Mouse (Mus musculus): ENCODE results near the gene Spry1. TPM values are rescaled to one million over a fixed set of nuclear protein-coding genes. Genes with fewer than 3 reads are reported as not detected.
A peak's percentile ranks its signal among the peaks of the same experiment; 100 is the strongest.

Spry1 gene
- total and polyA plus RNA-seq, 3 experiments: not detected

DNA sequence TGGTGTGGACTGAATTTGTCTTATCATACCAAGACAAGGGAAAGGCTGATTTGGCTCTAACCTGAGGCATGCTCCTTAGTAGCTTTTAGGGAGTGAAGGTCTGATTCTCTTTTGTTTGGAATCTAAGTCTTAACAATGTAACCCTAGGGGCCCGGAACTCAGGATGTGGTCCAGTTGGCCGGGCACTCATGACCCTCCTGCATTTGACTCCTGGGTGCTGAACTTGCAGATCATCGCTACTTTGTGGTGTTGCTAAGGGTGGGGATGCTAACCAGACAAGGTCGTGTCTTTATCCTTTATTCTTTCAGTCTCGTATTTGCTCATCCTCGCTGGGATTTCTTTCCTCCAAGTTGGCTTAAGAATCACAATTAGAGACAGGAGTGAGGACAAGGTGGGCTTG is 47.0 kb downstream of the Spry1 start:
- peak overlapping the region; percentile 23 for H3K4me2 ChIP-seq (ENCODE audit: insufficient read depth, low read depth, poor library complexity, severe bottlenecking)
- no peak for TF ChIP-seq CHD1 (IDR thresholded peaks at IDR 0.05; ENCODE audit: low read depth, low read length)
- TF ChIP-seq ZMIZ1 (IDR thresholded peaks at IDR 0.05; ENCODE audit: low read depth, low read length): no peak
- no peak for TF ChIP-seq MEF2A (IDR thresholded peaks at IDR 0.05; ENCODE audit: borderline replicate concordance, low read depth, low read length)
- TF ChIP-seq MYC (IDR thresholded peaks at IDR 0.05; ENCODE audit: low read depth, low read length): no peak
- TF ChIP-seq MXI1 (IDR thresholded peaks at IDR 0.05; ENCODE audit: low read depth, low read length): no peak
- no peak for TF ChIP-seq E2F4 (IDR thresholded peaks at IDR 0.05; ENCODE audit: insufficient replicate concordance, low read depth, low read length)
- TF ChIP-seq CHD2 (IDR thresholded peaks at IDR 0.05; ENCODE audit: low read length): no peak
- TF ChIP-seq GABPA (IDR thresholded peaks at IDR 0.05; ENCODE audit: insufficient replicate concordance, low read depth, low read length): no peak
- TF ChIP-seq EP300 (IDR thresholded peaks at IDR 0.05; ENCODE audit: low read length): no peak
- no peak for TF ChIP-seq TBP (conservative IDR thresholded peaks at IDR 0.05; ENCODE audit: low read depth, low read length)
- no peak for TF ChIP-seq JUND (conservative IDR thresholded peaks at IDR 0.05; ENCODE audit: low read depth, low read length)
- TF ChIP-seq HCFC1 (IDR thresholded peaks at IDR 0.05; ENCODE audit: low read depth, low read length): no peak
- TF ChIP-seq MAZ (IDR thresholded peaks at IDR 0.05; ENCODE audit: low read depth, low read length): no peak
- TF ChIP-seq SIN3A (IDR thresholded peaks at IDR 0.05; ENCODE audit: low read length): no peak
- no peak for TF ChIP-seq NELFE (IDR thresholded peaks at IDR 0.05; ENCODE audit: low read depth, low read length)
- no peak for TF ChIP-seq JUN (IDR thresholded peaks at IDR 0.05; ENCODE audit: insufficient read depth, low read depth, low read length)
- TF ChIP-seq CTCF (conservative IDR thresholded peaks at IDR 0.05 in 1 of 2, IDR thresholded peaks at IDR 0.05 in 1 of 2; ENCODE audit: low read depth in 2 of 2, low read length in 2 of 2): no peak
- TF ChIP-seq POLR2AphosphoS2 (IDR thresholded peaks at IDR 0.05; ENCODE audit: low read depth, low read length): no peak
- TF ChIP-seq KAT2A (IDR thresholded peaks at IDR 0.05; ENCODE audit: insufficient replicate concordance, low read length): no peak
- no peak for TF ChIP-seq ZC3H11A (IDR thresholded peaks at IDR 0.05; ENCODE audit: low read depth, low read length)
- H3K4me1 ChIP-seq (ENCODE audit: control insufficient read depth in 1 of 2, insufficient read depth in 2 of 2): no peaks in the 10 kb centered on the region; a peak in 1 of 4 replicates
- no peak overlapping the region for H3K9ac ChIP-seq (ENCODE audit: insufficient read depth, low read depth)
- H3K9me3 ChIP-seq (replicated peaks; ENCODE audit: low read length): no peaks in the 10 kb centered on the region
- no peak for DNase-seq (ENCODE audit: extremely low read depth)
- peak overlapping the region in 1 of 3 experiments; percentile 19 for H3K4me3 ChIP-seq (replicated peaks in 1 of 3; ENCODE audit: low read depth in 2 of 3, low read length in 2 of 3, poor library complexity in 1 of 3)
- H3K36me3 ChIP-seq (replicated peaks in 1 of 2; ENCODE audit: control insufficient read depth in 1 of 2, insufficient read depth in 1 of 2, low read length in 1 of 2): no peaks in the 10 kb centered on the region
- no peak overlapping the region for H3K27ac ChIP-seq (ENCODE audit: insufficient read depth, low read depth)
- dilution Hi-C loops (cut with MboI; ENCODE audit: extremely low pct_ligation_motif_present, extremely low pct_unique_long_range_greater_than_20kb, low sequenced_read_pairs) (no loop called here), in situ Hi-C loops (cut with MboI; ENCODE audit: low pct_ligation_motif_present, low pct_unique_long_range_greater_than_20kb, low sequenced_read_pairs) (no loop called here)
- H3K27me3 ChIP-seq (replicated peaks): no peaks in the 10 kb centered on the region
- H3K79me2 ChIP-seq (replicated peaks; ENCODE audit: control insufficient read depth, extremely low read depth, insufficient read depth, poor library complexity, severe bottlenecking): no peaks in the 10 kb centered on the region

DNA sequence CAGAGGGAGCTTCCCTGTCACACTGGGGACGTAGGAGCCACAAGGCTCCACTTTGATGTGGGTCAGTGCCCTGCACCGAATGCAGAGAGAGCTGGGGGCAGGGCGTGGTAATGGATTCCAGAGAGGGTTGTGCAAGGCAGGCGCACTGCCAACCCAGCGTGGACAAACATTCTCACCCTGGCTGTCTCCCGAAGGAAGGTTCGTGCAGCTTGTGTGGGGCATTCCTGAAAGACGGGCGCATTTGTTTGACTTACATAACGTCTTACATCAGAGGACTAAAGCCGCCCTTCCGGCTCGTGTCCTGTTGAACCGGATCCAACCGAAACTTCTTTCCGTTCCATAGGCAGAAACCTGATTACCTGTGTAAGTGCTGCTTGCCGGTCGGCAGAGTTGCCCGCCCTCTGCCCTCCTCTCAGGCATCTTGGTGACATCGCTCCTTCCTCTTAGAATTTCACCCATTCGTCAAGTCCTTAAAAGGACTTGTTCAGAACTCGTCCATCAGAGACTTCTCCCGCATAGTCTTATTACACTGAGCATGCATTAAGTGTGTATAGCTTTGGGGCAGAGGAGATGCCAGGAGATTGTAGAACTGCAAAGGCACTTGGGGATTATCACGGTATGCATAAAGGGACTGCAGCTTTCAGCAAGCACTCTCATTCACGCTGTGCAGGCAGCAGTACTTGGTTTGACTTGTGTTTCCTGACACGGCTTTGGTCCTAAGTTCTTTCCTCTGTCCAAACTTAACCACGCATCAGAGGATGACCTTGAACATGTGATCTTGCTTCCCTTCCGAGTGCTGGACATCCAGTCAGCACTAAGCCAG is 47.6 kb downstream of the Spry1 start:
- Histone ChIP-seq H3K9me3 (replicated peaks; ENCODE audit: low read length) (no peaks in the 10 kb centered on the region), H3K36me3 (replicated peaks in 1 of 2; ENCODE audit: control insufficient read depth in 1 of 2, insufficient read depth in 1 of 2, low read length in 1 of 2) (no peaks in the 10 kb centered on the region), H3K9ac (ENCODE audit: insufficient read depth, low read depth) (no peak overlapping the region), H3K27ac (ENCODE audit: insufficient read depth, low read depth) (no peak overlapping the region), H3K4me1 (ENCODE audit: control insufficient read depth in 1 of 2, insufficient read depth in 2 of 2) (no peaks in the 10 kb centered on the region; a peak in 1 of 4 replicates), H3K4me2 (ENCODE audit: insufficient read depth, low read depth, poor library complexity, severe bottlenecking) (peak overlapping the region; percentile 23), H3K79me2 (replicated peaks; ENCODE audit: control insufficient read depth, extremely low read depth, insufficient read depth, poor library complexity, severe bottlenecking) (no peaks in the 10 kb centered on the region), H3K4me3 (replicated peaks in 1 of 3; ENCODE audit: low read depth in 2 of 3, low read length in 2 of 3, poor library complexity in 1 of 3) (peak overlapping the region in 1 of 3 experiments; percentile 19), H3K27me3 (replicated peaks) (no peaks in the 10 kb centered on the region)
- no peak for DNase-seq (ENCODE audit: extremely low read depth)
- in situ Hi-C loops (cut with MboI; ENCODE audit: low pct_ligation_motif_present, low pct_unique_long_range_greater_than_20kb, low sequenced_read_pairs) (no loop called here), dilution Hi-C loops (cut with MboI; ENCODE audit: extremely low pct_ligation_motif_present, extremely low pct_unique_long_range_greater_than_20kb, low sequenced_read_pairs) (no loop called here)
- no peak for TF ChIP-seq NRF1 (IDR thresholded peaks at IDR 0.05; ENCODE audit: low read depth, low read length)
- TF ChIP-seq RAD21 (IDR thresholded peaks at IDR 0.05; ENCODE audit: low read depth, low read length): no peak
- TF ChIP-seq ETS1 (conservative IDR thresholded peaks at IDR 0.05; ENCODE audit: low read depth, low read length): no peak
- no peak for TF ChIP-seq POLR2A (IDR thresholded peaks at IDR 0.05; ENCODE audit: low read depth, low read length)
- TF ChIP-seq TBP (conservative IDR thresholded peaks at IDR 0.05; ENCODE audit: low read depth, low read length): no peak
- no peak for TF ChIP-seq USF1 (IDR thresholded peaks at IDR 0.05; ENCODE audit: low read depth, low read length)
- TF ChIP-seq JUN (IDR thresholded peaks at IDR 0.05; ENCODE audit: insufficient read depth, low read depth, low read length): no peak
- no peak for TF ChIP-seq POLR2AphosphoS2 (IDR thresholded peaks at IDR 0.05; ENCODE audit: low read depth, low read length)
- TF ChIP-seq ELF1 (IDR thresholded peaks at IDR 0.05; ENCODE audit: low read depth, low read length): no peak
- no peak for TF ChIP-seq UBTF (IDR thresholded peaks at IDR 0.05; ENCODE audit: low read depth, low read length)
- no peak for TF ChIP-seq MAZ (IDR thresholded peaks at IDR 0.05; ENCODE audit: low read depth, low read length)
- no peak for TF ChIP-seq MEF2A (IDR thresholded peaks at IDR 0.05; ENCODE audit: borderline replicate concordance, low read depth, low read length)
- TF ChIP-seq RCOR1 (conservative IDR thresholded peaks at IDR 0.05; ENCODE audit: low read depth, low read length): no peak
- TF ChIP-seq ZC3H11A (IDR thresholded peaks at IDR 0.05; ENCODE audit: low read depth, low read length): no peak
- no peak for TF ChIP-seq USF2 (conservative IDR thresholded peaks at IDR 0.05; ENCODE audit: low read depth, low read length)
- no peak for TF ChIP-seq MXI1 (IDR thresholded peaks at IDR 0.05; ENCODE audit: low read depth, low read length)

Measured in CH12.LX (cell line).